Mouse (Mus musculus): ENCODE results near the gene Fam83g.

Gene Fam83g

DNA sequence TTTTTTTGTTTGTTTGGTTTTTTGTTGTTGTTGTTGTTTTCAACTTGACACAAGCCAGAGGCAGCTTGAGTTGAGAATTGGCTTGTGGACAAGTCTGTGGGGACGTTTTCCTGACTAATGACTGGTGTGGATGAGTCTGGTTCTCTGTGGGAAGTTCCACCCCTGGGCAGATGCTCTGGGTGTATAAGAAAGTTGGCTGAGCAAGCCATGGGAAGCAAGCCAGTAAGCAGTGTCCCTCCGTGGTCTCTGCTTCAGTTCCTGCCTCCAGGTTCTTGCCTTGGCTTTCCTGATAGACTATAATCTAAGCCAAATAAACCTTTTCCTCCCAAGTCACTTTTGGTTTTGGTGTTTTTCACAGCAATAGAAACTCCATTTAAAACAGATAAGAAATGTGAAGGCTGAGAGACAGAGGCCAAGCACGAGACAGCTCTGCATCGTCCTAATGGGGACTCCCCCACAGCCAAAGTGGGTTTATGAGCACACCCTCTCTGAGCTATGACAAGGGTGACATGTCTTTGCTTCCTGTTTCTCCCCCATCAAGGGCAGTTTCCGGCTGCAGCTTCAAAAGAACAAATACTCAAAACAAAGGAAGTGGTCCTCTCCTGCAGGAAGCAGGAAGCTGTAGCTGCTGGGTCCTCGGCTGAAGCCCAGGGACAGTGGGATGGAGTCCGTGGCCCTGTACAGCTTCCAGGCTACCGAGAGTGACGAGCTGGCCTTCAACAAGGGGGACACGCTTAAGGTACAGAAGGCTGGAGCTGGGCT, 31.0 kb upstream of the Fam83g start, which contains the start of gene Grap:
TSS of gene Grap (plus strand) at position 580 of the 762 bp plus-strand sequence.
- DNase-seq: no peak

DNA sequence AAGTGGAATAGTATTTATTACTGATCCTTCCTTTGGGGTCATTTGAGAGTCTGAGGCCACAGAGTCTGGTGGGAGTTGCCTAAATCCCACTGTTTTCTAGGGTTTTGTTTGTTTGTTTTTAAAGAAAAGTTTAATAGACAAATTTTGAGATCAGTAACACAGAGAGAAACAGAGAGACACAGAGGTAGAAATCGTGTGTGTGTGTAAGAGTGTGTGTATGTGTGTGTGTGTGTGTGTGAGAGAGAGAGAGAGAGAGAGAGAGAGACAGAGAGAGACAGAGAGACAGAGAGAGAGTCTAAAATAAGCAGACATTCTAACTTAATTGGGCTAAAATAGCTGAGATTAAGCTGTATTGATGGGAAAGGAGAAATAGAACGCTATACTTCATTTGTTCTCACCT, 30.3 kb upstream of the Fam83g start:
- no peak for DNase-seq

DNA sequence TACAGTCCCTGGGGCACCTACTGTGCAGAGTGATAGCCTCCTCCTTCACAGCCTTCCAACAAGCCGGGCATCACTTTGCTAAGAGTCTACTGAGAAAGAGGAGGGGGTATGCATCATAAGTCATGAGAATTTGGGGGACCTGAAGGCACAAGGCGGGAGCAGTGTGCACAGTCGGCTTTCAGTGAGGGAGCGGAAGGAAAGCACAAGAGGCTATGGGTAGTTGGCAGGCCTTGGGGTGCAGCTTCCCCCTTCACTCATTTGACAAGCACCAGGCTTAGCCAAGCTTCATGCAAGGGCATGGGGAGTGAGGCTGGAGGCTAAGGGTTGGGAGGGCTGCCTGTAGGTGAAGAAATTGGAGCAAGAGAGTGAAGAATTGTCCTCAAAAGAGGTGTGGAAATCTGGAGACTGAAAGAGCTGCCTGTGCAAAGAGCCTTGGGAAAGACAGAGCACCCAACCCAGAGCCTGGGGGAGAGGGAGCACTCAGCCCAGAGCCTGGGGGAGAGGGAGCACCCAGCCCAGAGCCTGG, 29.0 kb upstream of the Fam83g start:
- DNase-seq: no peak

DNA sequence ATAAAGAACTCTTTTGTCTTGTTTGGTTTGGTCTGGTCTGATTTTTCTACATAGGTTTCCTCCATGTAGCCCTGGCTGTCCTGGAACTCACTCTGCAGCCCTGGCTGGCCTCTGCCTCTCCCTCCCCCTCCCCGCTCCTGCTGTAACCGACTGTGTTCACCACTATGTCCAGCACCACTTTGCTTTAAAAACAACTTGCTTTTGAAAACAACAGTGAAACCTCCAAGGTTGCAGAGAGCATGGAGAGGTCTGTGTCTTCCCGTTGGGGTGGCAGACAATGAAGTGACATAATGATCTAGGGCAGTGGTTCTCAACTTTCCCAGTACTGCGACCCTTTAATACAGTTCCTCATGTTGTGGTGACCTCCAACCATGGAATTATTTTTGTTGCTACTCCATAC, 28.2 kb upstream of the Fam83g start:
- DNase-seq: no peak

DNA sequence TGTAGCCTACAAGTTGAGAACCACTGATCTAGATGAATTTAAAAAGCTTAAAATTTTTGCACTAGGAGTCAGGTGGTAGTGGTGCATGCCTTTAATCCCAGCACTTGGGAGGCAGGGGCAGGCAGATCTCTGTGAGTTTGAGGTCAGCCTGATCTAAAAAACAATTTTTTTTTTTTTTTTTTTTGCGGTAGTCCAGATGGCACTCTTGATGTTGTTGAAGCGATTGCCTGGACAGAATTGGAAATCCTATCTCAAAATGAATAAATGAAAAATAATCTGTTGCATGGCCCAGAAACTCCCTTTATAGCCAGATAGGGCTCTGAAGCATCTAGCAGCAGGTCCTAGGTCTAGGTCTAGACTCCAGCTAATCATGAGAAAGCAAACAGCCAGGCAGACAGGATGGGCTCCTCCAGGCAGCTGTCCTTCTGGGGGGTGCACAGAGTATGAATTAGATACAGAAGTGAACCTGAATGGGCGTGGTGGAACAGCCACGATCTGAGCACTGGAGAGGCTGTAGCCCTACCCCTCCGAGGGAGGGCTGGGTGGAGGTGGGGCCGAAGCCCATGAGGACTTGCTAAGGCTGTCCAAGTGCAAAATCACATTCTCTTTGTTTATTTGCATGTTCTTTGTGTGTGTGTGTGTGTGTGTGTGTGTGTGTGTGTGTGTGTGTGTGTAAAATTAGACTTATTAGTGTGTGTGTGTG, 27.6 kb upstream of the Fam83g start:
- no peak for DNase-seq

DNA sequence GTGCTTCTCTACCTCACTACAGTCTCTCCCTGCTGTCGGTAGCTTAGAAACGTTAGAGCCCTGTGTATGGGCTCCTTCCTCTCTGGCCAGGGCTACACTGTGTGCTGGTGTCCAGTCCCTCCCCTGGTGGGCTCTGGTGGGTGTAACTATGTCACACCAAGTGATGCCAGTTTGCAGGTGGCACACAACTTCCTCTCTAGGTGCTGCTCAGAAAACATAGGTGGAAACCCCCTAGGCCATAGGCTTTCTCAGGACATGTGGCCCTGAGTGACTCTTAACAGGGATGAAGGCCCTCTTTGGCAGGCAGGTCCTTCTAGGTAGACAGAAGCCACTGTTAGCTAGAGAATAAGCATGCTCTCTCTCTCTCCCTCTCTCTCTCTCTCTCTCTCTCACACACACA, 26.5 kb upstream of the Fam83g start:
- no peak for DNase-seq

DNA sequence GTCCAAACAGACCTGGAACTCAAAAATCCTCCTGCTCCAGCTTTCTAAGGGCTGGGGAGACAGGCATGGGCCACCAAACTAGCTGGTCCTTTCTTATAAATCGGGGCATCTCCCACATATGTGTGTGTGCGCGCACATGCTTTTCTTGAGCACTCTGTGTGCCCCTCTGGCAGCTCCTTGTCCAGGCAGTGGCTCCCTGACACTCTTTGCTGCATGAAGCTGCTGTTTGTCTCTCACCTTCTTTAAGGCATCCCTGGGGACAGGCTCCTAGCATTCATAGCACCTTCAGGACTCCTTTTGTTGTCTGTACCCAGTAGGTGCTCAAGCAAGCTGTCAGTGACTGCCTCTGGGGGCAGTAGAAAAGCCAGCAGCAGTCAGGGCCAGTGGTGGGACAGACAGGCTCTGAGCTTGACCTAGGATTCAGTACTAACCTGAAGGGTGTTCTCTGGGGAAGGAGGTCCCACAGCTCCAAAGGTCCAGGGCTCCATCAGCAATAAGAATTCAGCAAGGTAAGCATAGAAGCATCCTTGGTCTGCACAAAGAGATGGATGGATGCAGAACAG, 25.4 kb upstream of the Fam83g start:
- no peak for DNase-seq

DNA sequence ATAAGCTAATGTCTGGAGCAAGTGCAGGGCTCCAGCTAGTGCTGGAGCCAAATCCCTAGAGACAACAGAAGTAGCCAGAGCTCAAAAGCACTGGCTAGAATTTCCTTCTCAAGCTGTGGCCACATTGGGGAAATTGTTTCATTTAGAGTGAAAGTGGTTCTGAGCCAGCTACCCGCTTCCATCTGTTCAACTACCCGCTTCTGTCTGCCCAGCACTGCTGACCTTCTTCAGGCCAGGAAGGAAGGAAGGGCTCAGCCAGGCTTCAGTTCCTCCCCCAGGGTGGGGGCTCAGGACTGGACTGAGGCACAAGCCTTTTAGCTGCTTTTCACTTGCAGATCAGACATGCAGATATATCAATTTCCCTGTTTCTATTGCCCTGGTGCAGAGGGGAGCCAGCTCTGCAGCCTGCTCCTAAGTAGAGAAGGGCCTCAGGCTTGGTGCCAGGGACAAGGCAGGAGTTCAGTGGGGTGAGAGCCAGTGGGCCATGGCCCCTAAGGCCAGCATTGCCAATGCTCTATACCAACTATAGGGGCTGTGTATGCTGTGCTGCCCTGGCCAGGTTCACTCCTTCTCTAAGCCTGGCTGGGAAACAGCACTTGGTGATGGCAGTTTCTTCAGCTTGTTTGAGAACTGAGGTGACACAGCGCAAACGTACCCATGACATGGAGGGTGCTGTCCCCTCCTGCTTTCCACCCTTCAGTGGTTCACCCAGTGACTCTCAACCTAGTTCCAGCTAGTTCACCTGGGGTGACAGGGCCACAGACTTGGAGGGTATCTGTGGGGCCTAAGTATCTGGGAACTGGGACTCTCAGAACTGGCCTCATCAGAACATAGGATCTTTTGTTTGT, 24.7 kb upstream of the Fam83g start:
- DNase-seq: no peak

DNA sequence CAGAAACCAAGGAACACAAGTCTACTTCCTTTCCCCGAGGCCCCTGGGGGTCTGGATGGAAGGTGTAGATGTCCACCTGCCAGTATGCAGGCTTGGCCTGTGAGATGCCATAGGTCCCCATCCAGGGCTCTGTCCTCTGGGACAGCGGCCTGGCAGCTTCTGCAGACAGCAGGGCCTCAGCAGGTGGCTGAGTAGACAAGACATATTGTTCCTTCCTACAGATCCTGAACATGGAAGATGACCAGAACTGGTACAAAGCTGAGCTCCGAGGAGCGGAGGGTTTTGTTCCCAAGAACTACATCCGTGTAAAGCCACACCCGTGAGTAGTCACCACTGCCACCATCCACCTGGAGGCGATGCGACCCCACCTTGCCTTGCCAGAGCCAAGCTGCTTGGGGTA, 23.9 kb upstream of the Fam83g start:
- no peak for DNase-seq

DNA sequence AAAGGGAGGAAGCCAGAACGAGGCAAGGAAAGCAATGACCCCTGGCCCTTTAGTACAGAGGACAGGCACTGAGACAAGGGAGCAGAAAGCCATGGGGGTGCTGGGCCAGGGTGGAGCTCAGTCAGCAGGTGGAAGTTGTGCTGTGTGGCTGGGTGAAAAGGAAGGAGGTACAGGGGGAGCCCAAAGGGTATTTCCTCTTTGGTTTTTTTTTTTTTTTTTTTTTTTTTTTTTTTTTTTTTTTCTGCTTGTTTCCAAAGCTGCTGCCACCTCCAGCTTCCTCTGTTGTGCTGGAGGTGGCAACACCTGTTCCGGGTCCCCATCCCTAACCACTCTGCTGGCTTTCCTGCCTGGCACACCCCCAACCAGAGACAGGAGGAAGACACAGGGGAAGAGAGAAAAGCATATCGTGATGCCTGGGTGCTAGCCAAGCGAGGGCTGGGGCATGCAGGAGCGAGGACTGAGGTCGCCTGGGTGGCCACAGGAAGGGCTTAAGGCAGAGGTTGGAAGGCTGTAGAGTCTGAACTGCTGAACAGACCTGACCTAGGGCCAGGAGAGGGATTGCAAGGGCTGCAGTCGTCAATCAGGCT, 23.0 kb upstream of the Fam83g start:
- no peak for DNase-seq

DNA sequence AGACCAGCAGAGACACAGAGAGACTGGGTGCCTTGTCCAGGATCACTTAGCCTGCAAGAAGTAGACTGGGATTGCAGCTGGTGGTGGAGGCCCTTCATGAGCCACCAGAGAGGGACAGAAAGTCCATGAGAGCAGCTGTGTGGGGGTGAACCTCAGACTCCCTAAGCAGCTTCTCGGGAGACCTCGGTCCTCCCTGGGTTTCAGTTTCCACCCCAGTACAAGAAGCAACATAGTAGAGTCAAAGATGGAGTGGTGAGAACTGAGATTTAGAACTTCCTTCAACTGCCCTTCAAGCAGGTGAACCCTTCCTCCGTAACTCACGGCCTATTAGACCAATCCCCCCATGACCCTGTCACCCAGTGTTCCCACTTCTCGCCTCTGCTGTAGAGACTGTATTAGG, 21.7 kb upstream of the Fam83g start:
- DNase-seq: no peak

DNA sequence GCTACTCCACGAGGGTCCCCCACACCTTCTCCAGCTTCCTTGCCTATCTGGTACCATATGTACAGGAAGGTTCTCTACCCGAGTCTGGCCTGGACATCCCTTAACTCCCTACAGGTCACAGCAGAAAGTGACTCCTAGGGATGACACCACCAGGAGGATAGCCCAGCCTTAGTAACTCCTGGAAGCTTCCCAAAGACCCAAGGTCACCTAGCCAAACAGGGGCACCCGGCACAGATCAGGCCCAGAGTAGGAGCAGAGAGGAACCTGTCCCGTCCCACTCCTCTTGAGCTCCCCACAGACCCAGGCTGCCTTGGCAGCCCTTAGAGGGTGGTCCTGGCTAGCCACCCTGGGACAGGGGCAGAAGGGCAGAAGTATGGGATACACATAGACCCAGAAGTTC, 18.5 kb upstream of the Fam83g start:
- DNase-seq: no peak

DNA sequence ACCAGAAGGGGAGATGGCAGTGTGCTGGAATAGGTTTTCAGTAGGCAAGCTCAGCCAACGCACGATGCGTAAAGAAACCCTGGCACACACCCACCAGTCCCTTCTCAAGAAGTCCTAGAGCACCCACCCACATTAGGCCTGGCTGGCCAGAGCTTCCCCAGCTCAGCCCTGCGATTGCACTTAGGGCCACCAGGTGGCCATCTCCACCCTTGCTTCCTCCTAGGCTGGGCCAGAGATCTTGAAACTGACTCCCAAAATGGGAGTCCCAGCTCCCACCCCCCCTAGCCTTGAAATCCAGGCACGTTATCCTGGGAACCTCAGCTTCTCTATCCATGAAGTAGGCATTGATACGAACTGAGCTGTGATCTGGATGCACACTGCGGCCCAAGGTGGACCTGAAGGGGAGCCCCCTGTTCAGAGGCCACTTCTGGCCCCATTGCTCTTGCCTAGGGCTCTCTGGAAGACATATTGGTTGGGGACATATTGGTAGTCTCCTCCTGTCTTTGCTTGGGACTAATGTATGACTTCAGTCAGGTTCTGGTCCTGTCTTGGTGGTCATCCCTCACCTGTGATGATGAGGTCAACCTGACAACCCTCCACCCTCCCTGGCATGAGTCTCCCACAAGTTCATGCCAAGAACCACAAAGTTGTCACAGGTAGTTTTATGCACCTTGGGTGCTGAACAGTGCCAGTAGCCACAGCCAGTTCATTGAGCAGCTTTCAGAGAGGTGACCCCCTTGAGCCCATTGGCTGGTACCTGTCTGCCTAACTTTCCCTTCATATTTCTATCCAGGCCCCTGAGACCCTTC, 17.7 kb upstream of the Fam83g start:
- peak; percentile 38 for DNase-seq

DNA sequence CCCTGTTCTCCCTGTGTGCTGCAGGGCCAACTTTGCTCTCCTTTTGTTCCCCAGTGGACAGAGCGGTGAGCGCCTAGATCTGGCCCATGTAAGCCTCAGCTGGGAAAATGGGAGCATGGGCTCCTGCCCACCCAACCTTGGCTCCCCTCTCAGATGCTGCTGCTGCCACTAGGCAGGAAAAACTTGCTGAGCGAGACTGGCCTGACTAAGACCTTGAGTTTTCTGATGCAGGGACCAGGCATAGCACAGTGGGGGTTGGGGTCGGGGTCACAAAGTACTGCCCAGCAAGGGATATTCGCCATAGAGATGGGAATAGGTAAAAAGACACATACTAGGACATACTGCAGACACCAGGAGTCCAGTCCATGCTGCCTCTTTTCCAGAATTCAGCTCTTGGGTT, 16.6 kb upstream of the Fam83g start:
- no peak for DNase-seq

DNA sequence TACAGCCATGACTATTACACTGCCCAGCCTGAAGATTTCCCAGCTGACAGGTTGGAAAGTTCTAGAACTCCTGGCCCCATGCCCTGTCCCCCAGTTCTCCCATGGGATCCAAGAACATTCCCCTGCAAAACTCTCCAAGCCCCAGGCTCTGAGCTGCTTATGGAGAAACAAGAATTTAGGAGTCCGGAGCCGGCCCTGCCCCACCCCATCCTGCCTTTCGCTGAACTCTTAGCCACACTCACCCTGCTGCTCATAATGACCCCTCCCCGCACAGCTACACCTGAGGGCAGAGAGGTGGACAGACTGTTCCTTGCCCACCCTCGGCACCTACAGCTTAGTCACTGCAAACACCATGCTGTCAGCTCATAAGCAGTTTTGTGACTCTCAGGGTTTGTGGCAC, 16.1 kb upstream of the Fam83g start:
- no peak for DNase-seq

DNA sequence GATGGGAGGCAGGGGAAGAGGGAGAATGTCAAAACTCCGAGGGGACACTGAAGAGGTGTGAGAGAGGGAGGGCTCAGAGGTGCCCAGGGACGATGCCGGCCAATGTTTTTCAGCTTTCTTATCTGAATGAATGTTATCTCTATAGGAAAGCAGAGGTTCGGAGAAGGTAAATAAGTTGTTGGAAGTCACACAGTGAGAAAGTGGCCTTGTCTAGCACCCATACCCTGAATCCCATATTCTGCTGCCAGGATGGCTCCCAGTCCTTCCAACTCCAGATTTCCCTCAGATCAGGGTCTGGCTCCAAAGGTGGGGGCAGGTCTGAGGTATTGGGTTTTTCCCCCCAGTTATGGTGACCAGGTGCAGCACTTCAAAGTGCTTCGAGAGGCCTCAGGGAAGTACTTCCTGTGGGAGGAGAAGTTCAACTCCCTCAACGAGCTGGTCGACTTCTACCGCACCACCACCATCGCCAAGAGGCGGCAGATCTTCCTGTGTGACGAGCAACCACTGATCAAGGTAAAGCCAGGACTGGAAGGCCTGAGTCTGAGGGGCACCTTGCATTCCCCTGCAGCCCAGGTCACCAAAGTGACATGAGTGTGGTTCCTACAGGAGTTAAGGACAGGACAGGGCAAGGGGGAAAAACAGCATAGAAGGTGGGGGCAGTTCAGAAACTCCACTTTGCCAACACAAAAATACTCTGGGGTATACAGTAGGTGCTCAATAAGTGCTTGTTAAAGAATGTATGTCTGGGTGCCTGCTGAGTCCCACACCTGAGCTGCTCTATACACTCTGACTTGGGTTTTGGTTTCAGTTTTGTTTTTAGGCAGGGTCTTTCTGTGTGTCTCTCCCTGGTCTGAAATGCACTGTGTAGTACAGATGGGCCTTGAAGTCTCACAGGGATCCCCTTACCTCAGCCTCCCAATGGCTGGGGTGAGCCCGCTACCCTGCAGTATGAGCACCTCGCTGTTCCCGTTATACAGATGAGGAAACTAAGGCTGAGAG, 14.1 kb upstream of the Fam83g start:
- no peak for DNase-seq

DNA sequence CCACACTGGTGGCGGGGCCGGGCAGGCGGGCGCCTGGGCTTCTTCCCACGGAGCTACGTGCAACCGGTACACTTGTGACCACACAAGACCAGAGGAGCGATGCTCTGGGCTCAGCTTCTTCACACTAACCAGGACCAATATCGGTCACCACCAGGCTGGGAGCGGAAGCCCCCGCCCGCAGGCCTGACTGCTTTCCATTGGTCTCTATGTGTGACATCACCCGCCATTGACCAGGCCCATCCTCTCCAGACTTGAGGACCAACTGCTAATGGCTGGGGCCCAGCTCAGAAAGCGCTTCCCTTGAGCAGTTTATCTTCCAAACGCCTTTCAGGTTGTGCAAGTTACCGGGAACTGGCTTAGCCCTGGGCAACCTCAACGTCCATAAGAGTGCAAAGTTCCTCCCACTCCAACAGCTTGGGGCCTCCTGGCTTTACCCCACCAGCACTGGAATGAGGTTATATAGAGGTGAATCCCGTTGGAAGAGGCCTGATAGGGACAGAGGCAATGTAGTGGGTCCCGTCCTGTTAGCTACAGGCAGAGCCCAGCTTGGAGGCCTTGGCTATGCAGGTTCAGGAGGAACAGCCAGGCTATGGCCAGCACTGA, 12.0 kb upstream of the Fam83g start:
- no peak for DNase-seq

DNA sequence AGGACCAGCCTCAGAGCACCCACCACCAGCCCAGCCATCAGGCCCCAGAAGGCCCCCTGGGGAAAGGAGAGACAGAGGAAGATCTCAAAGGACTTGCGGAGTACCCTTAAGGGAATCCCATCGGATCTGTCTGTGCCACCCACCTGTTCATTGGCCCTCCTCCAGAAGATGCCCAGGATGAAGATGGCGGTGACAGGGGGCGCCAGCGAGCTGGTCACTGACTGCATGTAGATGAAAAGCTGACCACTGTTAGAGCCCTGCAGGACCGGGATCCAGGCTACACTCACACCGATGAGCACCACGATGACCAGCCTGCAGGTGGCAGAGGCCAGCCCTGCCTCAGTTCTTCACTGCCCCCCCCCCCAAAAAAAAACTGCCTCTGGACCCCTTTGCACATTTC, 10.2 kb upstream of the Fam83g start:
- peak; percentile 52 for DNase-seq

DNA sequence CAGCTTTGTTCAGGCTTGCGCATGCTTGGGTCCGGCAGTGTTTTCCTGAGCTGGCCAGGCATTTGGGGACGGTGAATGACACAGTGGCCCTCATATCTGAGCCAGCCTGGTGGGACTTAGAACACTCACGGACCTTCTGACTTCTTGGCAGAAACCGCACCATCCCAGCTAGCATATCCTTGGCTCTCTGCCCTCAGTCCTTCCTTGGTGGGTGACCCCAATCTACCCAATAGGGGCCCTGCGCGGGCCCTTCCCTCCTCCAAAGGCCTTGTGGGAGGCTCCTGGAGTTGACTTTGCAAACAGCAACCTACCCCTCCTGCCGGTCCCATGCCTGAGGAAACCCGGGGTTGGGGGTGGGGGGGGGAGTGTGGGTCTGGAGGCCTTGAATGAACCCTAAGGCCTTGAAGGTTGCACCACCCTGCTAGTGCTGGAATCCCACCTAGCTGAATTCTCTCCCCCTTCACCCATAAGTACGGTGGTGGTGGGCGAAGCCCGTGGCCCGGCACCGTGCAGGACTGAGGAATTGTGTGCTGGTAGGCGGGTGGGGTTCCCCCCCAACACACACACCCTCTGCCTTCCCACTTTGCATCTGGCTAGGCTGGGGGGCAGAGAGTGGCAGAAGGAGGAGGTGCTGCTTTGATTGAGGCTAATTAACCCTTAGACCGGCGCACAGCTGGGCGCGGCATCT, 9.6 kb upstream of the Fam83g start:
- no peak for DNase-seq

DNA sequence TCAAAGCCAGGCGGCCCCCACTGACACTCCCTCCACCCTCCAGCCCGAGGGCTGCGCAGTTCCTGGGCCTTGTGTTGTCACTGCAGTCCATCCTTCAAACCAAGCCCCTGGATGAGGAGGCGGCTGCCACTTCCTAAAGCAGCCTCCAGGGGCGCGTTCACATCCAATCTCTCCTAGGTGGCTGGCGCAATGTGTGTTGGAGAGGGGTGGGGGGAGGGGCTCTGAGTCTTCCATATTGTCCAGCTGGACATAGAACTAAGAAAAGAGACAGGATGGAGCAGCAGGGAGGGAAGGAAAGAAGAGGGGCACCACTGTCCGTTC, 9.1 kb upstream of the Fam83g start:
- DNase-seq: peak; percentile 37
